Mouse (Mus musculus): ENCODE results near the gene Mob4. TPM values are rescaled to one million over a fixed set of nuclear protein-coding genes. Genes with fewer than 3 reads are reported as not detected.

Mob4 gene
- total RNA-seq, 2 experiments from 2014 or later: 56.6 to 58.9 TPM

- peak; percentile 20 for ATAC-seq (ENCODE audit: poor library complexity, severe bottlenecking)
Measured at GRCm38 (mm10) chr1:55131424-55132014, 488 bp downstream of the Mob4 start.

GRCm38 (mm10) chr1:55132308-55132707, 1.3 kb downstream of the Mob4 start:
- ATAC-seq (ENCODE audit: poor library complexity, severe bottlenecking): no peak

GRCm38 (mm10) chr1:55133173-55133572, 2.1 kb downstream of the Mob4 start:
- no peak for ATAC-seq (ENCODE audit: poor library complexity, severe bottlenecking)

GRCm38 (mm10) chr1:55134301-55134700, 3.3 kb downstream of the Mob4 start:
- ATAC-seq (ENCODE audit: poor library complexity, severe bottlenecking): no peak

- no peak for ATAC-seq (ENCODE audit: poor library complexity, severe bottlenecking)
Measured at GRCm38 (mm10) chr1:55135846-55136245, 4.8 kb downstream of the Mob4 start.

- ATAC-seq (ENCODE audit: poor library complexity, severe bottlenecking): no peak
Measured at GRCm38 (mm10) chr1:55144338-55144737, 13.3 kb downstream of the Mob4 start.

GRCm38 (mm10) chr1:55145556-55145955, 14.5 kb downstream of the Mob4 start:
- no peak for ATAC-seq (ENCODE audit: poor library complexity, severe bottlenecking)

- ATAC-seq (ENCODE audit: poor library complexity, severe bottlenecking): no peak
Measured at GRCm38 (mm10) chr1:55157329-55157728, 26.3 kb downstream of the Mob4 start.

- no peak for ATAC-seq (ENCODE audit: poor library complexity, severe bottlenecking)
Measured at GRCm38 (mm10) chr1:55158211-55158610, 27.2 kb downstream of the Mob4 start.

- ATAC-seq (ENCODE audit: poor library complexity, severe bottlenecking): no peak
Measured at GRCm38 (mm10) chr1:55158821-55159220, 27.8 kb downstream of the Mob4 start.

GRCm38 (mm10) chr1:55160218-55160617, 29.2 kb downstream of the Mob4 start:
- no peak for ATAC-seq (ENCODE audit: poor library complexity, severe bottlenecking)

GRCm38 (mm10) chr1:55160831-55161638, 30.0 kb downstream of the Mob4 start:
- no peak for ATAC-seq (ENCODE audit: poor library complexity, severe bottlenecking)

- ATAC-seq (ENCODE audit: poor library complexity, severe bottlenecking): peak; percentile 64
Measured at GRCm38 (mm10) chr1:55161895-55162294, 30.9 kb downstream of the Mob4 start.

- ATAC-seq (ENCODE audit: poor library complexity, severe bottlenecking): no peak
Measured at GRCm38 (mm10) chr1:55162781-55163180, 31.8 kb downstream of the Mob4 start.

GRCm38 (mm10) chr1:55164005-55164404, 33.0 kb downstream of the Mob4 start:
- no peak for ATAC-seq (ENCODE audit: poor library complexity, severe bottlenecking)

GRCm38 (mm10) chr1:55167560-55167959, 36.5 kb downstream of the Mob4 start:
- no peak for ATAC-seq (ENCODE audit: poor library complexity, severe bottlenecking)

- no peak for ATAC-seq (ENCODE audit: poor library complexity, severe bottlenecking)
Measured at GRCm38 (mm10) chr1:55168591-55168990, 37.6 kb downstream of the Mob4 start.

- ATAC-seq (ENCODE audit: poor library complexity, severe bottlenecking): no peak
Measured at GRCm38 (mm10) chr1:55171361-55172325, 40.6 kb downstream of the Mob4 start.

GRCm38 (mm10) chr1:55173720-55174557, 42.9 kb downstream of the Mob4 start:
- ATAC-seq (ENCODE audit: poor library complexity, severe bottlenecking): no peak

GRCm38 (mm10) chr1:55174558-55175034, 43.6 kb downstream of the Mob4 start:
- no peak for ATAC-seq (ENCODE audit: poor library complexity, severe bottlenecking)

Measured in megakaryocyte, adult 5-6 weeks (primary cell).